Mouse (Mus musculus): ENCODE data around the gene Slc25a29.

- TF ChIP-seq CTCF (conservative IDR thresholded peaks at IDR 0.05 in 1 of 2, IDR thresholded peaks at IDR 0.05 in 1 of 2; ENCODE audit: low read depth in 2 of 2, low read length in 2 of 2) (no peak), CHD2 (IDR thresholded peaks at IDR 0.05; ENCODE audit: low read length) (no peak), POLR2A (IDR thresholded peaks at IDR 0.05; ENCODE audit: low read depth, low read length) (no peak), TCF12 (IDR thresholded peaks at IDR 0.05; ENCODE audit: low read depth, low read length) (no peak), JUND (conservative IDR thresholded peaks at IDR 0.05; ENCODE audit: low read depth, low read length) (no peak), UBTF (IDR thresholded peaks at IDR 0.05; ENCODE audit: low read depth, low read length) (no peak)
These were observed 23.2 kb downstream of the Slc25a29 start for GRCm38 (mm10) chr12:108812463-108812862.
